13 mouse cellular contexts compared by ENCODE assay signal in the genomic region with DNA sequence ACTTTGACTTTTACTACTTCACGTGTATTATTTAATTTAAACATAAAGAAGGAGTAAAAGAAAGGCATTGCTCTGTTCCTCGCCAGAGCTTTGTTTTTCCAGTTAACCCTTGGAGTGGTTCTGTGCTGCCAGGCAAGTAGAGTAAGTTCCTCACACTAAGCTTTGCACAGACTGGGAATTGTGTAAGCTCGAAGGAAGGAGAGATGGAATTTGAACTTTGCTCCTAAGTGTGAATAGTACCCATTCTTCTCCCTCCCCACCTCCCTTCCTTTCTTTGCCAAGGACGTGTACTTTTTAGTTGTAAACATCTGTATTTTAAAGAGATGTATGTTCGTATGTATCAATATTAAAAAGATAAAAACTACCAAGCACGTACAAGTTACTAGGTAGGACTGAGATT.
"Had no signal": no experiment of that assay in that cellular context is flagged by ENCODE, and none has a peak within 500 bp of the region (broad histone marks: within the 10 kb centered on the region; RNA-seq: fewer than 3 reads in every experiment).

No protein-coding gene starts in this region.

- H3K9me3 ChIP-seq: limb, embryonic 12.5 days; limb, embryonic 15.5 days; liver, embryonic 13.5 days had no signal

- H3K36me3 ChIP-seq: limb, embryonic 12.5 days; liver, embryonic 13.5 days had no signal

- H3K4me3 ChIP-seq: limb, embryonic 12.5 days; limb, embryonic 15.5 days; liver, embryonic 13.5 days had no signal

- H3K9ac ChIP-seq: limb, embryonic 12.5 days; limb, embryonic 15.5 days; liver, embryonic 13.5 days had no signal

- H3K27ac ChIP-seq: kidney, postnatal 0 days; limb, embryonic 12.5 days; limb, embryonic 15.5 days; liver, embryonic 13.5 days had no signal

- H3K27me3 ChIP-seq: limb, embryonic 12.5 days; limb, embryonic 15.5 days; liver, embryonic 13.5 days had no signal

- DNase-seq: left cerebral cortex, postnatal 4 days; liver, embryonic 13.5 days; lung, adult 2 months; lung, postnatal 14 days; lung, postnatal 4 days; midbrain, embryonic 14.5 days; thymus, adult 18-20 months; thymus, postnatal 4 days had no signal

- ATAC-seq: hindbrain, embryonic 16.5 days had no signal

- H3K4me2 ChIP-seq: limb, embryonic 12.5 days; limb, embryonic 15.5 days; liver, embryonic 13.5 days; midbrain, embryonic 11.5 days had no signal
